Mouse (Mus musculus): Measurements from ENCODE around the gene Spire2.

GRCm38 (mm10) chr8:123283991-123284390 lies 48.5 kb upstream of the Spire2 start:
- TF ChIP-seq GATA1 (IDR thresholded peaks at IDR 0.05; ENCODE audit: borderline replicate concordance, low read length): no peak
- TF ChIP-seq FLI1 (IDR thresholded peaks at IDR 0.05; ENCODE audit: low read length): no peak
